Mouse (Mus musculus) urinary bladder, postnatal 4 days (tissue): ENCODE data around the gene Sowahc.

Source experiments
- DNase-seq, 2 experiments: peaks; one replicate each; pipeline ENCODE4 v3.0.0; 2021 to 2022; ENCODE audit warnings: low spot score in 2 of 2

The Sowahc gene

GRCm38 (mm10) chr10:59221473-59222270, at the start of gene Sowahc, which contains the start of gene Sept10:
Gene Sowahc (plus strand): TSS chr10:59221953.
Gene Sept10 (minus strand): TSS chr10:59221847.
- peak; percentile 96 to 98 for DNase-seq

- DNase-seq: no peak
These were observed 49.2 kb upstream of the Sowahc start for GRCm38 (mm10) chr10:59172539-59172938.

DNA sequence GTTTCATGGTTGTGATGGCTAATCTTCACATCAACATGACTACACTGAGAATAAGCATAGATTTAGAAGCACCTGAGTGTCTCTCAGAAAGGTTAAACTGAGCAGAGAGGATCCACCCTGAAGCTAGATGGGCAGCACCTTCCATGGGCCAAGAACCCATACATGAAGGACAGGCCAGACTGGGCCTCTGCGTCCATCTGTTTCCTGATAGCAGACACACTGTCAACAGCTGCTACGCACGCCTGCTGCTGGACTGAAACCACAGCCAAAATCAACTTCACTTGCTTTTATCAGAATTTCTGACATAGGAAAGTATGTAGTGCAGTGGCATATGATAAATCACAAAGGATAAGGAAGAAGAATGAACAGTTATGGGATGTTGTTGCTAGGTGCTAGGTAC, 42.1 kb upstream of the Sowahc start:
- no peak for DNase-seq

GRCm38 (mm10) chr10:59182306-59182705, 39.4 kb upstream of the Sowahc start:
- DNase-seq: no peak

DNA sequence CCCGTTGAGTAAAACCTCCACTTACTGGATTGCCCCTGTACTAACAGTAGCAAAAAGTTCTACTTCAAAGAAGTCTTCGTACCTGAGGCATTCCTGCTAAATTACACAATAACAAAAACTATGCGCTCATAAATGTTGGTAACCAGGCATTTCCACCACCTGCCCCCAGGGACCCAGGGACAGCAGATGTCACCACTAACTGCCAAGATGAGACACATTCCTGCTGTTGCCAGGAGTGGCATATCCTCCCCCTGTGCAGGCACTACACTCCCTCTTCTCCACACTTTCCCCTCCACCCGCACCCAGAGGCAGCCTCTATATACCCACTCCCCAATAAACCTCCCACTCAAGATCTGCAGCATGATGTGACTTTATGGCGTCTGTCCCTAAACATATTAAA, 26.9 kb upstream of the Sowahc start:
- DNase-seq: no peak

DNA sequence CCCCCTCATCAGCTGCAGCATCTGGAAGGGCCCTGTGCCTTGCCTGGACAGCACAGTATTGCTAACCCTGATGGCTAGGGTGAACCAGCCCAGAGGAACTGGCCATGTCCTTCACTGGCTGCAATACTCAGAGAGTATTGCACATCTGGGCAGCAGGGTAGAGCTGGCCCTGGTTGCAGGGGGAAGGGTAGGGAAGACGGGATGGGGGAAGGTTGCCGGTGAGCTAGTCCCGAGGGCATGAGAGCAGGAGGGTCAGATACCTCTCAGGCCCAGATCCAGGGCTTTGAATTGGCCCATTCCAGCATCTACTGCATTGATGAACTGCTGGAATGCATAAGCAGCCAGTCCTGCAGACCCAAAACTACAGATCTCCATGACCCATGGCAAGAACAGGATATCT, 25.0 kb upstream of the Sowahc start:
- no peak for DNase-seq

DNA sequence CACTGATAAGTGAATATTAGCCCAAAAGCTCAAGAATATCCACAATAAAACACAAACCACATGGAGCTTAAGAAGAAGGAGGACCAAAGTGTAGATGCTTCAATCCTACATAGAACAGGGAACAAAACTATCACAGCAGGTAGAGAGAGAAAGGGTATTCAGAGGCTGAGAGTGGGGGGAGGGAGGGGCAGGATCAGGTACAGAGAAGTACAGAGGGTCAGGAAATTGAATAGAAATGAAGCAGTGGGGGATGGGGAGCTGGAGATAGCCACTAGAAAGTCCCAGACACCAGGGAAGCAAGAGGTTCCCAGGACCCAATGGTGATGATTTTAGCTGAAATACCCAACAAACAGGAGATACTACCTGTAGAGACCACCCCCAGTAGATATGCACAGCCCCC, 21.7 kb upstream of the Sowahc start:
- no peak for DNase-seq

- DNase-seq: no peak
These were observed 805 bp upstream of the Sowahc start for GRCm38 (mm10) chr10:59220824-59221472.

DNA sequence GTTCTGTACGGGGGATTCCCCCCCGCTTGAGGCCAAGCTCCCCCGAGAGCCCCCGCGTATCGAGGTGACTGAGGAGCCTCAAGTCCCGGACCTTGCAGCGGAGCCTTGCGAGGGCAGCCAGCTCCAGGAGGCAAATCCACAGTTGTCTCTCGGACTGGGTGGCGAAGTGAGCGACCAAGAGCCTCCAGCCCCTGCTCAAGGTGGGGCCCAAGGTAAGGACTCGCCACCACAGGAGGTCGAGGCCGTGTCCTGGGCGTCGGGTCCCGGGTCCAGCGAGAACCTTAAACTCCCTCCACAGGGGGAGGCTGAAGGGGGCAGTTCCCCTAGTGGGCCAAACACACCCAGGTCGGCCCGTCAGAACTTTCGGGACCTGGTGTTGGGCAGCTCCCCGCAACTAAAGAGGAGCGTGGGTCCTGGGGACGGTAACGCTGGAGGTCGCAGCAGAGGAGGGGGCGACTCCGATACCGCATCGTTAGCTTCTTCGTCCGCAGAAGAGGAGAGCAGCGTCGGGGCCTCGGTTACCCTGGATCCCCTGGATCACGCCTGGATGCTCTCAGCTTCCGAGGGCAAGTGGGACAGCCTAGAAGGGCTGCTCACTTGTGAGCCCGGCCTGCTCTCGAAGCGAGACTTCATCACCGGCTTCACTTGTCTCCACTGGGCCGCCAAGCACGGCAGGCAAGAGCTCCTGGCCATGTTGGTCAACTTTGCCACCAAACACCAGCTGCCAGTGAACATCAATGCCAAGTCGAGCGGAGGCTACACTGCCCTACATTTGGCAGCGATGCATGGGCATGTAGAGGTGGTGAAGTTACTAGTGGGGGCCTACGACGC, 733 bp downstream of the Sowahc start:
- DNase-seq: peak in 1 of 2 experiments; percentile 31

- DNase-seq: no peak
These were observed 1.5 kb downstream of the Sowahc start for GRCm38 (mm10) chr10:59223301-59223700.

GRCm38 (mm10) chr10:59223890-59224289, 2.1 kb downstream of the Sowahc start:
- DNase-seq: no peak

DNA sequence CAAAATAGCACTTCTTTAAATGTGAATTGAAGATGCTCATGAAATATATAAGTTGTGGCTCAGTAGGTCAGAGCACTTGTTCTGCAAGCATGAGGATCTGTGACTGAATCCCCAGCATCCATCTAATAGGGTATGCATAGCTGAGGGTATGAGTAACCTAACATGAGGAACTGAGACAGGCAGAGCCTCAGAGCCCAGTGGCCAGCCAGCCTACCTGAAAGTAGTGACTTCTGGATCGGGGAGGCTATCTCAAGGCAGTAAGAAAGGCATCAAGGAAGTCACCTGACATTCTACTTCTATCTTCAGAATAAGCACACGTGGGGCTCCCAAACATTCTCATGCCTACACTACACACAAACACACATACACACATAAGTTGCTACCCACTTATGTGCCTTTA, 3.4 kb downstream of the Sowahc start:
- DNase-seq: no peak

DNA sequence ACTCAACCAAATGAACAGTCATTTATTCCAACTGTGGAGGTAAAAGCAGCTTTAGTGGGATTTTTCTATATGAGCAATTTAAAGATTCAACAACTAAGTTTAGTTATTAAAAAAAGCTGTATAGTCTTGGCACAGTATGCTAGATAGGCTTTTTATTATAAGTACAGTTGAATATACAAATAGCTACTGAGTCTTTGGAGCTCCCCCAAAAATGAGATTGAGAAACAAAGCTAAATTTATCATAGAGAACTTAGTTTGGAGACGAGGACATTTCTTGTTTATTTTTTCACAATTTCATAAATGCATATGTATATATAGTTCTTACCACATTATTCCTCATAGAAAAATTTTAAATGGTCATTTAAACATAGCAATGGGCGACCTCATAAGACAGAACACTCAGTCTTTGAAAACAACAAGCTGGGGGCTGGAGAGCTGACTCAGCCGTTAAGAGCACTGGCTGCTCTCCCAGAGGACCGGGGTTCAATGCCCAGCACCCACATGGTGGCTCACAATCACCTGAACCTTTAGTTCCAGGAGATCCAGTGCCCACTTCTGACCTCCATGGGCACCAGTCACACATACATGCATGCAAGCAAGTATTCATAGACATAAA, 7.6 kb downstream of the Sowahc start:
- no peak for DNase-seq

- no peak for DNase-seq
These were observed 13.5 kb downstream of the Sowahc start for GRCm38 (mm10) chr10:59235227-59235626.

GRCm38 (mm10) chr10:59235847-59236246, 14.1 kb downstream of the Sowahc start:
- no peak for DNase-seq

DNA sequence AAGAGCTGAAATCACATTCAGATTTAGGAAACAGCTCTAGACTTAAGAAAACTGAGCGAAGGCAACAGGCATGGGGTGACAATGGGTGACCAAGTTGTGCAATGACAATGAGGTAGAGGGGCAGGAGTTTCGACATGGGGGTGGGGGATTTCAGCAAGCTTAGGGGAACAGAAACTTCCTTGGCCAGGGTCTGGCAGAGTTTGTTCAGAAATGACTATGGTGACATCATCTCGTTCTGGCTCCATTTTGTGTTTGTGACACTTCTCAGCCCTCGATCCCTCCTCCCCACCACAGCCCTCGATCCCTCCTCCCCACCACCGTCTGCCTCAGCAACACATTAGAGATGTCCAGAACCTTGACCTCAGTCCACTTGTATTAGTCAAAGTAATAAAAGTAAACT, 14.7 kb downstream of the Sowahc start:
- no peak for DNase-seq

DNA sequence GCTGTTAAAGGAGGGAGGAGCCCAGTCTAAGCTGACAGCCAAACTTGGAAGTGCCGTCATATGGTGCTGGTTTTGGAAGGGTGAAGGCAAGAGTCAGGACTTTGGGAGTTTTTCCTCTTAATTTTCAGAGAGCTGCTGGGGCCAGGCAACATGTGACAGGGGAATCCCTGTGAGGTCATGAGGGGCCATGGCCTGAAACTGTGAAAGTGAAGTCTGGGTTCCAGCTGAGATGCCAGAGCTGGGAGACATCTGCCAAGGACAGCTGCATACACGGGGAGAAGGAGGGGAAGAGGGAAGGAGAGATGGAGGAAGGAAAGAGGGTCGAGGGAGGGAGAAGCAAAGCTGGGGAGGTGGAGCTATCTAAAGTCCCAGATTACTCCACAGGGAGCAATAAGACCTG, 16.0 kb downstream of the Sowahc start:
- no peak for DNase-seq

DNA sequence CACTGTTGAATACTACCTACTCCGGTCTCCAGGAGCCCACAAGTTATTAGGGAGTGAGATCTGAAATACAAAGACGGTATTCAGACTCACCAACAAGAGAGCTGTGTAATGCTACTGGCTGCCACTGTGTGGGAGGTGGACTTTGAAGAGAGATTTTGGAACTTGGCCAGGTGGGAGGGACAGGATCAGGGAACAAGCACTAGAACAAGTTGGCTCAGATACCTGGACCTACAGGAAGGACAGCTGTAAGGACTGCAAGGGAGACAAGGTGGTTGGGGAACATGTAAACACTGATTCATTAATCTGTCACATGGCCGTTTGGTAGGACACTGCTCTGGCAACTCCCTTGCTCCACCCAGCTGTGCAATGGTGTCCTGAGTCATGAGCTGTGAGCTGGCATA, 19.4 kb downstream of the Sowahc start:
- DNase-seq: peak in 1 of 2 experiments; percentile 43

DNA sequence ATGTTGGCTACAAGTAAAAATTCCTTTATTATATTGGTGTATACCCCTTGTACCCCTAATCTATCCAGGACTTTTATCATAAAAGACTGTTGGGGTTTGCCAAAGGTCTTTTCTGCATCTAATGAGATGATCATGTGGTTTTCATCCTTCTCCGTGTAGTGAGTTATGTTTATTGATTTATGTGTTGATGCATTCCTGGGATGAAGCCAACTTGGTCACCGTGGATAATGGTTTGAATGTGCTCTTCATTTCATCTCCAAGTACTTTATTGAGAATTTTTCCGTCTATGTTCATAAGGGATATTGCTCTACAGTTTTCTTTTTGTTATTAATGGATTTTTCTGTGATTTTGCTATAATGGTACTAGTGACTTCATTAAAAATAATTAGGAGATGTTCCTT, 27.8 kb downstream of the Sowahc start:
- DNase-seq: no peak

- no peak for DNase-seq
These were observed 28.9 kb downstream of the Sowahc start for GRCm38 (mm10) chr10:59250679-59251078.

GRCm38 (mm10) chr10:59251980-59252379, 30.2 kb downstream of the Sowahc start:
- no peak for DNase-seq

- DNase-seq: no peak
These were observed 30.6 kb downstream of the Sowahc start for GRCm38 (mm10) chr10:59252396-59252795.
